Mouse (Mus musculus) heart, adult 9 months (tissue): ENCODE measurements around the gene 4931406P16Rik.
"Not testable (repeated sequence)": the region's sequence is repeated elsewhere in the genome, so short reads cannot be mapped to it uniquely, and the experiment has no call there.

Experiments used
- DNase-seq, 2 experiments: peaks; one replicate each; pipeline ENCODE4 v3.0.0; 2022; ENCODE audit warnings: low spot score in 2 of 2

Gene 4931406P16Rik

GRCm38 (mm10) chr7:34313443-34313875, at the start of gene 4931406P16Rik:
4931406P16Rik (minus strand) TSS chr7:34313551.
- DNase-seq = peak; percentile 89 to 90

- DNase-seq = peak in 1 of 2 experiments; percentile 11
These were observed 42.3 kb upstream of the 4931406P16Rik start for GRCm38 (mm10) chr7:34355629-34356028.

GRCm38 (mm10) chr7:34351997-34352396, 38.6 kb upstream of the 4931406P16Rik start:
- no peak for DNase-seq

GRCm38 (mm10) chr7:34350166-34350565, 36.8 kb upstream of the 4931406P16Rik start:
- no peak for DNase-seq

- DNase-seq = no peak
These were observed 34.7 kb upstream of the 4931406P16Rik start for GRCm38 (mm10) chr7:34348011-34348410.

- no peak for DNase-seq
These were observed 33.7 kb upstream of the 4931406P16Rik start for GRCm38 (mm10) chr7:34347041-34347440.

GRCm38 (mm10) chr7:34346505-34346904, 33.2 kb upstream of the 4931406P16Rik start:
- no peak for DNase-seq

GRCm38 (mm10) chr7:34342040-34342793, 28.9 kb upstream of the 4931406P16Rik start:
- no peak for DNase-seq

GRCm38 (mm10) chr7:34340841-34341240, 27.5 kb upstream of the 4931406P16Rik start:
- DNase-seq = no peak

GRCm38 (mm10) chr7:34339164-34339489, 25.8 kb upstream of the 4931406P16Rik start:
- no peak for DNase-seq

GRCm38 (mm10) chr7:34338445-34339163, 25.3 kb upstream of the 4931406P16Rik start:
- no peak for DNase-seq

GRCm38 (mm10) chr7:34337268-34337667, 23.9 kb upstream of the 4931406P16Rik start:
- no peak for DNase-seq

- not testable (repeated sequence) for DNase-seq
These were observed 23.2 kb upstream of the 4931406P16Rik start for GRCm38 (mm10) chr7:34336545-34336944.

GRCm38 (mm10) chr7:34327493-34327892, 14.1 kb upstream of the 4931406P16Rik start:
- DNase-seq = no peak

GRCm38 (mm10) chr7:34324857-34325256, 11.5 kb upstream of the 4931406P16Rik start:
- DNase-seq = no peak

- no peak for DNase-seq
These were observed 10.7 kb upstream of the 4931406P16Rik start for GRCm38 (mm10) chr7:34324005-34324404.

GRCm38 (mm10) chr7:34323351-34323750, 10.0 kb upstream of the 4931406P16Rik start:
- peak; percentile 64 to 66 for DNase-seq

- no peak for DNase-seq
These were observed 8.6 kb upstream of the 4931406P16Rik start for GRCm38 (mm10) chr7:34321958-34322357.

GRCm38 (mm10) chr7:34321119-34321518, 7.8 kb upstream of the 4931406P16Rik start:
- DNase-seq = no peak

GRCm38 (mm10) chr7:34319957-34320356, 6.6 kb upstream of the 4931406P16Rik start:
- peak; percentile 65 for DNase-seq

GRCm38 (mm10) chr7:34319123-34319522, 5.8 kb upstream of the 4931406P16Rik start:
- DNase-seq = peak; percentile 60 to 64

- DNase-seq = peak; percentile 65 to 70
These were observed 4.6 kb upstream of the 4931406P16Rik start for GRCm38 (mm10) chr7:34317901-34318476.
